ENCODE assay signal across 26 mouse cellular contexts in genomic region chr7:82395751-82396512, GRCm38 (mm10).
DNase-seq lines count a peak whose midpoint lies in the region; ATAC-seq and TF ChIP-seq lines count a peak whose summit lies in the region.
"Had no signal": no experiment of that assay in that cellular context is flagged by ENCODE, and none has a peak within 500 bp of the region (broad histone marks: within the 10 kb centered on the region; RNA-seq: fewer than 3 reads in every experiment).

No protein-coding gene starts in this region.

- H3K9me3 ChIP-seq in hindbrain, embryonic 13.5 days: no peaks in the 10 kb centered on the region
- no peaks in the 10 kb centered on the region for H3K9me3 ChIP-seq in hindbrain, embryonic 10.5 days
- no peaks in the 10 kb centered on the region for H3K9me3 ChIP-seq in neural tube, embryonic 13.5 days
- H3K9me3 ChIP-seq in forebrain, embryonic 16.5 days (ENCODE audit: control insufficient read depth, low read length): no peaks in the 10 kb centered on the region
- no peaks in the 10 kb centered on the region for H3K9me3 ChIP-seq in midbrain, postnatal 0 days (ENCODE audit: low read length)
- H3K9me3 ChIP-seq: embryonic facial prominence, embryonic 13.5 days had no signal

- H3K27me3 ChIP-seq in hindbrain, embryonic 13.5 days: no peaks in the 10 kb centered on the region
- H3K27me3 ChIP-seq in hindbrain, embryonic 10.5 days (ENCODE audit: insufficient read depth, poor library complexity, severe bottlenecking): no peaks in the 10 kb centered on the region
- H3K27me3 ChIP-seq in neural tube, embryonic 13.5 days: no peaks in the 10 kb centered on the region
- no peaks in the 10 kb centered on the region for H3K27me3 ChIP-seq in forebrain, embryonic 16.5 days (replicated peaks; ENCODE audit: control insufficient read depth, insufficient read depth, low read length)
- no peaks in the 10 kb centered on the region for H3K27me3 ChIP-seq in midbrain, postnatal 0 days (ENCODE audit: insufficient read depth, low read length)
- H3K27me3 ChIP-seq: CH12.LX; embryonic facial prominence, embryonic 13.5 days; Patski had no signal

- intact Hi-C loops in gastrocnemius, postnatal 36 days (cut with DNase I): no loop called here

- peaks cover 38% of the 10 kb centered on the region for H3K4me1 ChIP-seq in hindbrain, embryonic 13.5 days (replicated peaks)
- H3K4me1 ChIP-seq in hindbrain, embryonic 10.5 days (replicated peaks): no peaks in the 10 kb centered on the region
- peaks cover 28% of the 10 kb centered on the region for H3K4me1 ChIP-seq in neural tube, embryonic 13.5 days (replicated peaks)
- H3K4me1 ChIP-seq in forebrain, embryonic 16.5 days (replicated peaks; ENCODE audit: control insufficient read depth, insufficient read depth, low read length): peaks cover 30% of the 10 kb centered on the region
- no peaks in the 10 kb centered on the region for H3K4me1 ChIP-seq in midbrain, postnatal 0 days (ENCODE audit: insufficient read depth, low read length)

- H3K4me3 ChIP-seq in hindbrain, embryonic 13.5 days: no peak overlapping the region
- no peak overlapping the region for H3K4me3 ChIP-seq in hindbrain, embryonic 10.5 days
- H3K4me3 ChIP-seq in neural tube, embryonic 13.5 days: no peak overlapping the region
- H3K4me3 ChIP-seq in forebrain, embryonic 16.5 days (replicated peaks; ENCODE audit: low read length): no peak overlapping the region
- H3K4me3 ChIP-seq in midbrain, postnatal 0 days (ENCODE audit: low read depth, low read length): no peak overlapping the region
- H3K4me3 ChIP-seq: embryonic facial prominence, embryonic 13.5 days; erythroblast, embryonic 14.5 days; gastrocnemius, adult 2 months; layer of hippocampus, adult 2 months had no signal

- no peak overlapping the region for H3K9ac ChIP-seq in hindbrain, embryonic 13.5 days
- no peak overlapping the region for H3K9ac ChIP-seq in neural tube, embryonic 13.5 days
- no peak overlapping the region for H3K9ac ChIP-seq in forebrain, embryonic 16.5 days (replicated peaks; ENCODE audit: low read depth, low read length)
- H3K9ac ChIP-seq in midbrain, postnatal 0 days (replicated peaks; ENCODE audit: low read length, poor library complexity, severe bottlenecking): no peak overlapping the region
- H3K9ac ChIP-seq: embryonic facial prominence, embryonic 13.5 days; liver, postnatal 0 days had no signal

- H3K27ac ChIP-seq in hindbrain, embryonic 13.5 days: peak overlapping the region; percentile 58
- no peak overlapping the region for H3K27ac ChIP-seq in hindbrain, embryonic 10.5 days
- H3K27ac ChIP-seq in neural tube, embryonic 13.5 days (replicated peaks): peak overlapping the region; percentile 29; the same call in 1 of the 2 replicates
- no peak overlapping the region for H3K27ac ChIP-seq in forebrain, embryonic 16.5 days (ENCODE audit: low read length)
- H3K27ac ChIP-seq in midbrain, postnatal 0 days (ENCODE audit: low read depth, low read length): no peak overlapping the region
- H3K27ac ChIP-seq: embryonic facial prominence, embryonic 13.5 days; gastrocnemius, adult 2 months; layer of hippocampus, adult 2 months; stomach, postnatal 0 days had no signal

- H3K4me2 ChIP-seq in hindbrain, embryonic 13.5 days: no peak overlapping the region
- no peak overlapping the region for H3K4me2 ChIP-seq in neural tube, embryonic 13.5 days
- no peak overlapping the region for H3K4me2 ChIP-seq in forebrain, embryonic 16.5 days (ENCODE audit: low read length)
- no peak overlapping the region for H3K4me2 ChIP-seq in midbrain, postnatal 0 days (ENCODE audit: low read depth, low read length, poor library complexity, severe bottlenecking)
- H3K4me2 ChIP-seq: embryonic facial prominence, embryonic 13.5 days; liver, embryonic 11.5 days had no signal

- 50% methylated on average over 6 of the region's 6 CpGs for whole genome bisulfite sequencing in hindbrain, embryonic 13.5 days
- WGBS in hindbrain, embryonic 10.5 days: 80% methylated on average over 6 of the region's 6 CpGs
- WGBS in neural tube, embryonic 13.5 days: 40% methylated on average over 6 of the region's 6 CpGs
- 20% methylated on average over 6 of the region's 6 CpGs for WGBS in forebrain, embryonic 16.5 days
- 43% methylated on average over 6 of the region's 6 CpGs for WGBS in midbrain, postnatal 0 days

- DNase-seq in hindbrain, embryonic 10.5 days (ENCODE audit: low spot score): no peak
- DNase-seq in neural tube, embryonic 10.5 days (ENCODE audit: extremely low spot score, low spot score): no peak
- DNase-seq in midbrain, postnatal 0 days (ENCODE audit: low spot score): peak; percentile 38
- DNase-seq in yolk sac, embryonic 10.5 days (ENCODE audit: low spot score): no peak
- DNase-seq in gastrocnemius, postnatal 36 days: no peak
- DNase-seq: adrenal gland, adult 2 months; cerebellum, adult 2 months; cerebellum, postnatal 25 days; gastrocnemius, adult 2 months; kidney, adult 9 months; kidney, postnatal 25 days; liver, postnatal 0 days; lung, postnatal 14 days; right cerebral cortex, postnatal 14 days had no signal

- TF ChIP-seq CTCF in midbrain, postnatal 0 days (IDR thresholded peaks at IDR 0.05): no peak

- peak; percentile 67 for ATAC-seq in hindbrain, embryonic 13.5 days (ENCODE audit: low FRiP score)
- ATAC-seq in neural tube, embryonic 13.5 days (ENCODE audit: low read depth): peak; percentile 71
- ATAC-seq in forebrain, embryonic 16.5 days: peak; percentile 81
- no peak for ATAC-seq in midbrain, postnatal 0 days (ENCODE audit: low FRiP score)
- ATAC-seq: intestine, embryonic 16.5 days; liver, postnatal 0 days; Patski had no signal

- H3K36me3 ChIP-seq in hindbrain, embryonic 13.5 days: no peaks in the 10 kb centered on the region
- no peaks in the 10 kb centered on the region for H3K36me3 ChIP-seq in hindbrain, embryonic 10.5 days
- H3K36me3 ChIP-seq in neural tube, embryonic 13.5 days: no peaks in the 10 kb centered on the region
- H3K36me3 ChIP-seq in forebrain, embryonic 16.5 days (ENCODE audit: control insufficient read depth, insufficient read depth): no peaks in the 10 kb centered on the region
- no peaks in the 10 kb centered on the region for H3K36me3 ChIP-seq in midbrain, postnatal 0 days (ENCODE audit: insufficient read depth, low read length)
- H3K36me3 ChIP-seq: embryonic facial prominence, embryonic 13.5 days; G1E had no signal

Comparison
In these comparisons a context has a peak if more than half of its experiments do, and no peak if none do; other contexts are left out.
1. H3K27ac ChIP-seq: peak in hindbrain, embryonic 13.5 days (single experiment) and neural tube, embryonic 13.5 days (single experiment); none in hindbrain, embryonic 10.5 days (single experiment), forebrain, embryonic 16.5 days (single experiment) and midbrain, postnatal 0 days (single experiment).